Mouse (Mus musculus) CH12.LX (cell line): ENCODE results near the gene Cyth3.

Experiments
- CTCF ChIP-seq, 2 experiments: IDR thresholded peaks in 1 of 2; conservative IDR thresholded peaks in 1 of 2; 2 replicates each; pipeline ENCODE4 v1.5.1; 2011 to 2012; ENCODE audit warnings: low read depth in 2 of 2, low read length in 2 of 2, improper control_type of control experiment in 1 of 2, inconsistent platforms in 1 of 2, mild to moderate bottlenecking in 1 of 2, moderate library complexity in 1 of 2
- POLR2A ChIP-seq: IDR thresholded peaks from 2 replicates; pipeline ENCODE4 v1.6.1; 2011; ENCODE audit warnings: low read depth, mild to moderate bottlenecking, improper control_type of control experiment, low read length
- SMC3 ChIP-seq: IDR thresholded peaks from 2 replicates; pipeline ENCODE4 v1.6.1; 2011; ENCODE audit warnings: low read depth, low read length, improper control_type of control experiment
- TCF12 ChIP-seq: IDR thresholded peaks from 2 replicates; pipeline ENCODE4 v1.6.1; 2014; ENCODE audit warnings: low read depth, mild to moderate bottlenecking, inconsistent platforms, low read length, improper control_type of control experiment

DNA sequence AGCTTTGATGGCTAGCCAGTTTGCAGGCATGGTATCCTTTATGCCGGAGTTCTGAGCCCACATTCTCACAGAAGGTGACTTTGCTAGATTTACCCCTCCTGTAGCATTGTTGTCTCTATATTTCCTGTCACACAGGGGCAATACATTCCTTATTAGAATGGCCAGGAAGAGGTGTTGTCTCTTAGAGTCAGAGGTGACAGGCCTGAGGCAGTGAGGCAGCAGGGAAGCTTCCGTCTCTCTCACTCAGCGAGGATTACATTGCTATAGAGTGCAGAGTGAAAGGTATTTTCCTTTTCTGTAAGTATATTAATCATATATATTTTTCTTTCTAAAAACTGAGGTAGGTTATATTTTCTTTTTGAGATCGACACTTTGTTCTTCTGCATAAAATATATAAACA is 11.6 kb downstream of the Cyth3 start:
- no peak for TF ChIP-seq POLR2A
- TF ChIP-seq CTCF (conservative IDR thresholded peaks at IDR 0.05 in 1 of 2, IDR thresholded peaks at IDR 0.05 in 1 of 2; ENCODE audit: low read depth in 2 of 2, low read length in 2 of 2), result no peak
- TF ChIP-seq TCF12, result no peak
- no peak for TF ChIP-seq SMC3
